Mouse (Mus musculus) right cerebral cortex, postnatal 36 days (tissue): ENCODE results near the gene Lrrc30.

Experiments used
- DNase-seq, 2 experiments: peaks; one replicate each; pipeline ENCODE4 v3.0.0; 2022; ENCODE audit warnings: low spot score in 2 of 2, mixed read lengths in 1 of 2

Gene Lrrc30

DNA sequence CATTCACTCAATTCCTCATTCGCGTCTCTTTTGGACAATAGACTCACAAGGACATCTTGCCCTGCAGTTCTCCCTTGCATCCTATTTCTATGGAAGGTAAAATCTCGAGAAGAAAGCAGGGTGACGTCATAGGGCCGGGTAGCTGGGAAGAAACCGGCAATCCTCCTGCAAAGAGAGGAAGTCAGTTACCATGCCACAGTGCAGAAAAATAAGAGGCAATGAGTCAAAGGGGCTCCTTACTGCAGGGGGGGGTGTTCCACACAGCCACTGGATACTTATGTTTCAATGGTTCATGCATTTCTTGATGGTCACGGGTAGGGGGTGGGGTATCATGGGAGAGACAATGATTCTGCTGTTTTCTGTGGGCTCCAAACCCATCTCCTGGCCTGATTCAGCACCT is 49.1 kb downstream of the Lrrc30 start:
- no peak for DNase-seq

DNA sequence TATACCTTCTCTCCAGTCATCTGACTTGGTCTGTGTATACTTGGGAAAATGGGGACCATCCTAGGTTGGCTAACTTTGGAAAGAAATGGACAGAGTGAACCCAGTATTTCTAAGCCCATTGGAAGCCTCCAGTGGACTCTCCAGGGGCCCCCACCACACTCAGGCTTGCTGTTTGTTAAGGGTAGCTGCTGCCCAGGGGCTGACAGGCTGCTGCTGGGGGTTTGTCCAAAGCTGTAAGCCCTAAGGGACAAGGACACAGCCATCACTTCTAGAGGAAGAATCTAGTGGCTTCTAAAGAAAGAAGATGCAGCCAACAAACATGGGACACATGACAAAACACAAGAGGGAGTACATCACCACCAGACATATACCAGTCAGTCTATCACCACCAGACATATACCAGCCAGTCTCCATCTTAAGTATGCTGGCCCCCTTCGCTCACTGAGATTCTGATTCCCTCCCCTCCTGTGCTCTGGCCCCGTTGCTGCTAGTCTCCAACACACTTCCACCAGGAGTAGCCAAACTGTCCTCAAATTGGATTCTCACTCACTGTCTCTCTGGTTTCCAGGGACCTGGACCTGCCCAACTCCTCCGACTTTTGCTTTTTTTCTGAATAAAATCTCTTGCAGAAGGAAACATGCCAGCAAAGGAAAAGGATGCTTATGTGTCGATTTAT is 49.7 kb downstream of the Lrrc30 start:
- DNase-seq: no peak

DNA sequence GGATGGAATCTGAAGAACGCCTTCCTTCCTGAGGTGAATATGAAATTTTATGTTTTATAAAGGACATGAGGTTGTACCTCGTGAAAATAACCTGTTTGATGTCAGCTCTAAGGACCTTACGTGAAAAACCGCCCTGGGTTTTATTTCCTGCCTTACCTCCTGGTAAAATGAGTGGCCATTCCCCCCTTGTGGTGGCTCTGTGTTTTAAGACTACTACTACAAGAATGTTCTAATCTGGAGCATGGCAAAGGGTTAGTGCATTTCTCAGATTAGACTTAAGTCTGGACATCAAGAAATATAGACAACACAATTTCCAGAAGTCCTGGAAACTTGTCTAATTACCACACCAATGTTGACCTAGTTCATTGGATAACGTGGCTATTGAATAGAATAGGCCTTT is 50.7 kb downstream of the Lrrc30 start:
- no peak for DNase-seq
